Mouse (Mus musculus) CH12.LX (cell line): ENCODE data around the gene Tas2r130. TPM values are rescaled to one million over a fixed set of nuclear protein-coding genes. Genes with fewer than 3 reads are reported as not detected.

Experiments used
- DNase-seq: peaks from one replicate; pipeline ENCODE4 v3.0.0-alpha.2; 2013; ENCODE audit errors: extremely low read depth
- H3K27ac ChIP-seq: 2 replicates; pipeline ENCODE4 v1.5.1; 2012; ENCODE audit warnings: low read depth, mild to moderate bottlenecking, control low read depth, moderate library complexity; ENCODE audit not compliant: insufficient read depth
- H3K27me3 ChIP-seq: replicated peaks from 2 replicates; pipeline ENCODE3; 2012; ENCODE audit warnings: inconsistent platforms
- H3K36me3 ChIP-seq, 2 experiments: replicated peaks in 1 of 2; 2 replicates each; pipeline versions ENCODE3 to v1.6.1; 2012; ENCODE audit warnings: inconsistent platforms in 1 of 2, low read length in 1 of 2, mild to moderate bottlenecking in 1 of 2, mixed read lengths in 1 of 2, moderate library complexity in 1 of 2; ENCODE audit not compliant: control insufficient read depth in 1 of 2, insufficient read depth in 1 of 2
- H3K4me1 ChIP-seq, 2 experiments: 2 replicates each; pipeline ENCODE4 v1.6.1; 2012; ENCODE audit warnings: inconsistent platforms in 1 of 2, moderate library complexity in 1 of 2; ENCODE audit not compliant: insufficient read depth in 2 of 2, control insufficient read depth in 1 of 2
- H3K4me2 ChIP-seq: 2 replicates; pipeline ENCODE4 v1.6.1; 2012; ENCODE audit warnings: low read depth, mild to moderate bottlenecking, control low read depth; ENCODE audit not compliant: poor library complexity, insufficient read depth, severe bottlenecking
- H3K4me3 ChIP-seq, 3 experiments: fragments of 150-350 bp in 1 of 3; sonication (generic) in 1 of 3; replicated peaks in 1 of 3; 2 replicates each; pipeline versions ENCODE3 to v1.5.1; 2011 to 2012; ENCODE audit warnings: low read depth in 2 of 3, low read length in 2 of 3, mild to moderate bottlenecking in 2 of 3, moderate library complexity in 2 of 3, control low read depth in 1 of 3, improper control_type of control experiment in 1 of 3, inconsistent platforms in 1 of 3, mixed read lengths in 1 of 3; ENCODE audit not compliant: poor library complexity in 1 of 3
- H3K79me2 ChIP-seq: replicated peaks from 2 replicates; pipeline ENCODE4 v1.6.1; 2012; ENCODE audit warnings: mild to moderate bottlenecking, moderate library complexity; ENCODE audit not compliant: control insufficient read depth, poor library complexity, insufficient read depth, severe bottlenecking; ENCODE audit errors: extremely low read depth
- H3K9ac ChIP-seq: 2 replicates; pipeline ENCODE4 v1.6.1; 2012; ENCODE audit warnings: low read depth, mild to moderate bottlenecking, control low read depth, moderate library complexity; ENCODE audit not compliant: insufficient read depth
- H3K9me3 ChIP-seq: replicated peaks from 2 replicates; pipeline ENCODE3; 2012; ENCODE audit warnings: low read length, inconsistent platforms, mixed read lengths
- BHLHE40 ChIP-seq: IDR thresholded peaks from 2 replicates; pipeline ENCODE4 v1.6.1; 2011; ENCODE audit warnings: mild to moderate bottlenecking, low read depth, low read length, improper control_type of control experiment
- CHD1 ChIP-seq: IDR thresholded peaks from 2 replicates; pipeline ENCODE4 v1.6.1; 2012; ENCODE audit warnings: low read depth, low read length, improper control_type of control experiment, inconsistent platforms
- CHD2 ChIP-seq: IDR thresholded peaks from 2 replicates; pipeline ENCODE4 v1.6.1; 2011; ENCODE audit warnings: low read length, improper control_type of control experiment
- CTCF ChIP-seq, 2 experiments: IDR thresholded peaks in 1 of 2; conservative IDR thresholded peaks in 1 of 2; 2 replicates each; pipeline ENCODE4 v1.5.1; 2011 to 2012; ENCODE audit warnings: low read depth in 2 of 2, low read length in 2 of 2, improper control_type of control experiment in 1 of 2, inconsistent platforms in 1 of 2, mild to moderate bottlenecking in 1 of 2, moderate library complexity in 1 of 2
- E2F4 ChIP-seq: IDR thresholded peaks from 2 replicates; pipeline ENCODE4 v1.6.1; 2011; ENCODE audit warnings: low read depth, low read length, improper control_type of control experiment; ENCODE audit not compliant: insufficient replicate concordance
- HCFC1 ChIP-seq: IDR thresholded peaks from 2 replicates; pipeline ENCODE4 v1.6.1; 2012; ENCODE audit warnings: low read depth, mild to moderate bottlenecking, inconsistent platforms, low read length, improper control_type of control experiment
- JUN ChIP-seq: IDR thresholded peaks from 2 replicates; pipeline ENCODE4 v1.6.1; 2011; ENCODE audit warnings: low read depth, mild to moderate bottlenecking, low read length, improper control_type of control experiment, moderate library complexity; ENCODE audit not compliant: insufficient read depth
- JUND ChIP-seq: conservative IDR thresholded peaks from 2 replicates; pipeline ENCODE4 v1.6.1; 2011; ENCODE audit warnings: low read depth, low read length, improper control_type of control experiment
- MEF2A ChIP-seq: IDR thresholded peaks from 2 replicates; pipeline ENCODE4 v1.6.1; 2014; ENCODE audit warnings: low read depth, mild to moderate bottlenecking, inconsistent platforms, low read length, improper control_type of control experiment, borderline replicate concordance
- MXI1 ChIP-seq: IDR thresholded peaks from 2 replicates; pipeline ENCODE4 v1.6.1; 2011; ENCODE audit warnings: mild to moderate bottlenecking, low read depth, low read length, improper control_type of control experiment
- MYC ChIP-seq: IDR thresholded peaks from 2 replicates; pipeline ENCODE4 v1.6.1; 2011; ENCODE audit warnings: low read depth, mild to moderate bottlenecking, improper control_type of control experiment, low read length
- NELFE ChIP-seq: IDR thresholded peaks from 2 replicates; pipeline ENCODE4 v1.6.1; 2011; ENCODE audit warnings: low read depth, low read length, improper control_type of control experiment
- NRF1 ChIP-seq: IDR thresholded peaks from 2 replicates; pipeline ENCODE4 v1.6.1; 2014; ENCODE audit warnings: low read depth, mild to moderate bottlenecking, inconsistent platforms, low read length, improper control_type of control experiment, moderate library complexity
- PAX5 ChIP-seq: IDR thresholded peaks from 2 replicates; pipeline ENCODE4 v1.6.1; 2012; ENCODE audit warnings: low read length, inconsistent platforms, mixed read lengths
- POLR2A ChIP-seq: IDR thresholded peaks from 2 replicates; pipeline ENCODE4 v1.6.1; 2011; ENCODE audit warnings: low read depth, mild to moderate bottlenecking, improper control_type of control experiment, low read length
- POLR2AphosphoS2 ChIP-seq: IDR thresholded peaks from 2 replicates; pipeline ENCODE4 v1.6.1; 2011; ENCODE audit warnings: low read depth, low read length, improper control_type of control experiment
- RCOR1 ChIP-seq: conservative IDR thresholded peaks from 2 replicates; pipeline ENCODE4 v1.6.1; 2012; ENCODE audit warnings: low read depth, mild to moderate bottlenecking, inconsistent platforms, low read length, improper control_type of control experiment
- SIN3A ChIP-seq: IDR thresholded peaks from 2 replicates; pipeline ENCODE4 v1.6.1; 2012; ENCODE audit warnings: low read length, improper control_type of control experiment, inconsistent platforms
- SMC3 ChIP-seq: IDR thresholded peaks from 2 replicates; pipeline ENCODE4 v1.6.1; 2011; ENCODE audit warnings: low read depth, low read length, improper control_type of control experiment
- TCF12 ChIP-seq: IDR thresholded peaks from 2 replicates; pipeline ENCODE4 v1.6.1; 2014; ENCODE audit warnings: low read depth, mild to moderate bottlenecking, inconsistent platforms, low read length, improper control_type of control experiment
- USF1 ChIP-seq: IDR thresholded peaks from 2 replicates; pipeline ENCODE4 v1.6.1; 2014; ENCODE audit warnings: low read depth, mild to moderate bottlenecking, inconsistent platforms, low read length, improper control_type of control experiment
- USF2 ChIP-seq: conservative IDR thresholded peaks from 2 replicates; pipeline ENCODE4 v1.6.1; 2011; ENCODE audit warnings: low read depth, low read length, improper control_type of control experiment
- ZC3H11A ChIP-seq: IDR thresholded peaks from 2 replicates; pipeline ENCODE4 v1.6.1; 2012; ENCODE audit warnings: low read depth, mild to moderate bottlenecking, inconsistent platforms, low read length, improper control_type of control experiment
- ZNF384 ChIP-seq: IDR thresholded peaks from 2 replicates; pipeline ENCODE4 v1.6.1; 2012; ENCODE audit warnings: low read depth, low read length, improper control_type of control experiment, inconsistent platforms
- dilution Hi-C: fragments of 300-500 bp; cut with MboI; formaldehyde crosslinking; loops from 2 replicates; pipeline ENCODE4 v1.14.3; 2020; ENCODE audit warnings: low sequenced_read_pairs; ENCODE audit not compliant: extremely low pct_unique_long_range_greater_than_20kb, extremely low pct_ligation_motif_present
- in situ Hi-C: fragments of 300-500 bp; cut with MboI; formaldehyde crosslinking; loops from 3 replicates; pipeline ENCODE4 v1.14.3; 2019; ENCODE audit warnings: low sequenced_read_pairs, low pct_ligation_motif_present, low pct_unique_long_range_greater_than_20kb, mixed read lengths
- polyA plus RNA-seq: library from polyadenylated mRNA; unstranded; fragments of >175 nt; gene quantifications from 2 replicates; pipeline ENCODE4 v1.2.1, GENCODE M21; 2012; ENCODE audit warnings: low read depth; ENCODE audit not compliant: insufficient read length
- total RNA-seq, 2 experiments: library from RNA; depleted of rRNA; stranded (reverse); fragments of 300-350 nt in 1 of 2; fragments of >200 nt in 1 of 2; gene quantifications; 2 replicates each; pipeline ENCODE4 v1.2.3; 2012 to 2014

Gene Tas2r130
- total RNA-seq (2012; rRNA removed): not detected in 2 replicates
- not detected in 2 replicates for total RNA-seq (2014; rRNA removed)
- polyA plus RNA-seq: not detected in 2 replicates

GRCm38 (mm10) chr6:131630812-131631211, at the start of gene Tas2r130:
Tas2r130 (minus strand) TSS chr6:131630912.
- Histone ChIP-seq H3K79me2 (no peaks in the 10 kb centered on the region), H3K4me2 (no peak within 1 kb of the TSS), H3K4me3 (no peak within 1 kb of the TSS), H3K27ac (no peak within 1 kb of the TSS), H3K36me3 (no peaks in the 10 kb centered on the region), H3K9ac (no peak within 1 kb of the TSS), H3K9me3 (peaks cover 18% of the 10 kb centered on the region), H3K27me3 (no peaks in the 10 kb centered on the region), H3K4me1 (no peaks in the 10 kb centered on the region)
- dilution Hi-C loops (no loop called here), in situ Hi-C loops (no loop called here)
- TF ChIP-seq JUN: no peak
- no peak for TF ChIP-seq POLR2AphosphoS2
- TF ChIP-seq SMC3: no peak
- TF ChIP-seq NELFE: no peak
- no peak for TF ChIP-seq RCOR1
- no peak for TF ChIP-seq MYC
- TF ChIP-seq MEF2A: no peak
- no peak for TF ChIP-seq BHLHE40
- no peak for TF ChIP-seq SIN3A
- no peak for TF ChIP-seq CHD2
- no peak for DNase-seq

- no peaks in the 10 kb centered on the region for H3K79me2 ChIP-seq
- H3K9me3 ChIP-seq: peaks cover 17% of the 10 kb centered on the region
- H3K4me1 ChIP-seq: no peaks in the 10 kb centered on the region
- in situ Hi-C loops: no loop called here
- no peak within 1 kb of the TSS for H3K27ac ChIP-seq
- no peaks in the 10 kb centered on the region for H3K27me3 ChIP-seq
- no peak within 1 kb of the TSS for H3K9ac ChIP-seq
- H3K4me3 ChIP-seq: no peak within 1 kb of the TSS
- TF ChIP-seq NRF1: no peak
- TF ChIP-seq MXI1: no peak
- TF ChIP-seq E2F4: no peak
- no peak for TF ChIP-seq NELFE
- no peak for TF ChIP-seq PAX5
- no peak for TF ChIP-seq ZC3H11A
- TF ChIP-seq HCFC1: no peak
- TF ChIP-seq SMC3: no peak
- TF ChIP-seq CHD2: no peak
- no peak for TF ChIP-seq TCF12
- no peak for TF ChIP-seq JUN
- TF ChIP-seq USF2: no peak
- no peak for TF ChIP-seq CHD1
- no peak for TF ChIP-seq MEF2A
- no peak for TF ChIP-seq USF1
- TF ChIP-seq POLR2AphosphoS2: no peak
- TF ChIP-seq CTCF (conservative IDR thresholded peaks at IDR 0.05 in 1 of 2, IDR thresholded peaks at IDR 0.05 in 1 of 2; ENCODE audit: low read depth in 2 of 2, low read length in 2 of 2): no peak
- no peak for TF ChIP-seq POLR2A
- TF ChIP-seq JUND: no peak
- TF ChIP-seq ZNF384: no peak
- dilution Hi-C loops: no loop called here
- no peaks in the 10 kb centered on the region for H3K36me3 ChIP-seq
- no peak for DNase-seq
- no peak within 1 kb of the TSS for H3K4me2 ChIP-seq
Measured at GRCm38 (mm10) chr6:131678786-131679185, 48.1 kb upstream of the Tas2r130 start, which contains the start of gene Tas2r106. Tas2r106 (minus strand) TSS chr6:131678886.
